8 mouse cellular contexts compared by ENCODE assay signal in the genomic region with DNA sequence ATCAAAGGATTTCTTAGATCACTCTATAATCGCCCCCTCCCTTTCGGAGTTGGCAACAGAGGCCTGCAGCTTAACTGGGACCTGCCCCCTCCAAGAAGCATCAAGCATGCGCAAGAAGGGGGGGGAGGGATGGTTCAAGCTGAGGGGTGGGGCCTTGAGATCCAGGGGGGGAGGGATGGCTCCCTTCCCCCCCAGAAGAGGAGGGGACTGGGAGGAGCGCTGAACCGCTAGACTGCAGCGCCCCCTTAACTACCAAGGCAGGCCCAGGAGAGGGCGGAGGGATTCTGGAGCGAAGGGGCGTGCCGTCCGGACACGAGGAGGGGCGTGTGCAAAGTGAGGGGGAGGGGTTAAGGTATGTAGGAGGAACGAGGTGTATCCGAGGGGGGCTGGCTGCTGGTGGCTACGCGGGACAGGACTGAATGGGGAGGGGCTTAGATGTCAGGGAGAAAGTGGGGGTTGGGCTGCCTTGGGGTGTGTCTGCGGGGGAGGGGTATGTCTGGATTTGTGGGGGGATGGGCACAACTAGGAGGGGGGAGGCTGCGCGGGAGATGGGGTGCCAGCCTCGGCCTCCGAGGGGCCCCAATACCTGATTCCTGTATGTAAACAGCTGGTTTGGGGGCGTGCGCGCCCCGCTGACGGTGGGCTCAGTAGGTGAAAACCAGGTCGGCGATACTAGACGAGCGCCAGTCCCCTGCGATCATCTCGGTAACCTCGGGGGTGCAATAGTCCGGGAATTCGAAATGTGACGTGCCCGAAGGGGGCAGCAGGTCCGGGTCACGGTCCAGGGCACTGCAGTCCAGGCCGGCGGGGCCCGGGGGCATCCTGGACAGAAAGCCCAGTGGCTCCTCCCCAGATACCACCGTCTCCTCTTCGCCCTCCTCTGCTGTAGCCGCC. TPM values are rescaled to one million over a fixed set of nuclear protein-coding genes. Genes with fewer than 3 reads are reported as not detected.
DNase-seq lines count a peak whose midpoint lies in the region; ATAC-seq and TF ChIP-seq lines count a peak whose summit lies in the region.

No protein-coding gene starts in this region.

- no peaks in the 10 kb centered on the region for H3K36me3 ChIP-seq in erythroblast, embryonic 14.5 days (ENCODE audit: control insufficient read depth)
- no peaks in the 10 kb centered on the region for H3K36me3 ChIP-seq in heart, embryonic 11.5 days (ENCODE audit: control insufficient read depth, insufficient read depth, low read length)
- H3K36me3 ChIP-seq in kidney, embryonic 16.5 days (ENCODE audit: insufficient read depth, low read length), result no peaks in the 10 kb centered on the region

- DNase-seq in B cell, adult 2 months, result peak; percentile 74 to 80
- peak; percentile 91 for DNase-seq in liver
- peak; percentile 70 to 80 for DNase-seq in spleen, postnatal 36 days (ENCODE audit: low spot score in 2 of 2)

- 0 out of 2 replicates have a peak, but pooled peaks cover 2% of the 10 kb centered on the region for H3K4me1 ChIP-seq in bone marrow macrophage, adult 2 months (ENCODE audit: control insufficient read depth, insufficient read depth, low read length)
- H3K4me1 ChIP-seq in erythroblast, embryonic 14.5 days (ENCODE audit: control insufficient read depth), result peaks cover 62% of the 10 kb centered on the region
- H3K4me1 ChIP-seq in heart, embryonic 11.5 days (ENCODE audit: control insufficient read depth, insufficient read depth, low read length), result peaks cover 31% of the 10 kb centered on the region
- H3K4me1 ChIP-seq in kidney, embryonic 16.5 days (ENCODE audit: insufficient read depth, low read length), result peaks cover 42% of the 10 kb centered on the region

- WGBS in heart, embryonic 11.5 days (ENCODE audit: insufficient replicate concordance), result under 1% methylated on average over 45 of the region's 46 CpGs
- WGBS in kidney, embryonic 16.5 days, result under 1% methylated on average over 44 of the region's 46 CpGs

- H3K27ac ChIP-seq in bone marrow macrophage, adult 2 months (ENCODE audit: insufficient read depth, low read depth, low read length), result no peak overlapping the region
- H3K27ac ChIP-seq in heart, embryonic 11.5 days (ENCODE audit: low read depth, low read length), result peak overlapping the region; percentile 99
- peak overlapping the region; percentile 99 for H3K27ac ChIP-seq in kidney, embryonic 16.5 days (ENCODE audit: low read length)

- H3K27me3 ChIP-seq in erythroblast, embryonic 14.5 days (ENCODE audit: control insufficient read depth), result no peaks in the 10 kb centered on the region
- H3K27me3 ChIP-seq in heart, embryonic 11.5 days (ENCODE audit: control insufficient read depth, insufficient read depth, low read length), result no peaks in the 10 kb centered on the region
- no peaks in the 10 kb centered on the region for H3K27me3 ChIP-seq in kidney, embryonic 16.5 days (ENCODE audit: insufficient read depth, low read length)

- peak overlapping the region; percentile 97 for H3K9ac ChIP-seq in heart, embryonic 11.5 days (ENCODE audit: low read depth, low read length)
- peak overlapping the region; percentile 95 for H3K9ac ChIP-seq in kidney, embryonic 16.5 days (replicated peaks; ENCODE audit: low read length)

- peak overlapping the region; percentile 90 for H3K4me2 ChIP-seq in heart, embryonic 11.5 days
- peak overlapping the region; percentile 84 for H3K4me2 ChIP-seq in kidney, embryonic 16.5 days (replicated peaks; ENCODE audit: low read depth, low read length)

- H3K4me3 ChIP-seq in bone marrow macrophage, adult 2 months (ENCODE audit: insufficient read depth, low read length), result peak overlapping the region; percentile 74
- H3K4me3 ChIP-seq in erythroblast, embryonic 14.5 days (replicated peaks), result peak overlapping the region; percentile 81
- peak overlapping the region; percentile 73 for H3K4me3 ChIP-seq in heart, embryonic 11.5 days (ENCODE audit: low read depth, low read length)
- H3K4me3 ChIP-seq in kidney, embryonic 16.5 days (ENCODE audit: low read length), result peak overlapping the region; percentile 82

- TF ChIP-seq CTCF in bone marrow macrophage, adult 2 months (IDR thresholded peaks at IDR 0.05; ENCODE audit: low read depth, low read length), result no peak

- TF ChIP-seq POLR2A in bone marrow macrophage, adult 2 months (IDR thresholded peaks at IDR 0.05; ENCODE audit: borderline replicate concordance, low read depth, low read length), result no peak

- ATAC-seq in heart, embryonic 11.5 days (replicated peaks; ENCODE audit: insufficient number of reproducible peaks, low FRiP score, low TSS enrichment), result peak; percentile 62
- ATAC-seq in kidney, embryonic 16.5 days (ENCODE audit: low FRiP score, low TSS enrichment), result peak; percentile 60
- 0 out of 2 replicates have a peak, but pooled peaks have one; percentile 16 for ATAC-seq in monocyte, adult 5-6 weeks (replicated peaks; ENCODE audit: insufficient number of reproducible peaks, low FRiP score, low TSS enrichment, poor library complexity, severe bottlenecking)

- no peaks in the 10 kb centered on the region for H3K9me3 ChIP-seq in erythroblast, embryonic 14.5 days (ENCODE audit: control insufficient read depth, low read length)
- no peaks in the 10 kb centered on the region for H3K9me3 ChIP-seq in heart, embryonic 11.5 days (replicated peaks; ENCODE audit: control insufficient read depth, low read length)
- no peaks in the 10 kb centered on the region for H3K9me3 ChIP-seq in kidney, embryonic 16.5 days (ENCODE audit: low read length)

RNA-seq across cellular contexts. Expression of a gene that starts 1.5 kb away (rescaled TPM):
- 0.44 and 0.51 TPM in 2 replicates for polyA plus RNA-seq in bone marrow macrophage, adult 2 months (2012; ENCODE audit: insufficient read depth, insufficient read length, missing spikeins)
- polyA plus RNA-seq in erythroblast, embryonic 14.5 days (2012), result 1.4 and 2.3 TPM in 2 replicates
- 12.9 and 13.9 TPM in 2 replicates for polyA plus RNA-seq in heart, embryonic 11.5 days (2014; fragmentation: Nextera tagmentation; extraction: Ambion mirVana)
- polyA plus RNA-seq in kidney, embryonic 16.5 days (2015; fragmentation: Nextera tagmentation; extraction: Ambion mirVana), result 8.9 and 10.0 TPM in 2 replicates
- total RNA-seq in monocyte, adult 5-6 weeks (2017), result 0.10 to 0.43 TPM in 2 of 3 replicates, not detected in the other

RNA-seq across cellular contexts. Expression of a gene that starts 18.5 kb away (rescaled TPM):
- 2.0 and 2.3 TPM in 2 replicates for polyA plus RNA-seq in bone marrow macrophage, adult 2 months (2012; ENCODE audit: insufficient read depth, insufficient read length, missing spikeins)
- 0.90 and 1.0 TPM in 2 replicates for polyA plus RNA-seq in erythroblast, embryonic 14.5 days (2012)
- 50.9 and 55.4 TPM in 2 replicates for polyA plus RNA-seq in heart, embryonic 11.5 days (2014; fragmentation: Nextera tagmentation; extraction: Ambion mirVana)
- 31.5 and 34.2 TPM in 2 replicates for polyA plus RNA-seq in kidney, embryonic 16.5 days (2015; fragmentation: Nextera tagmentation; extraction: Ambion mirVana)
- total RNA-seq in monocyte, adult 5-6 weeks (2017), result 0.10 to 0.75 TPM in 2 of 3 replicates, not detected in the other

RNA-seq across cellular contexts. Expression of a gene that starts 19.0 kb away (rescaled TPM):
- not detected in 2 replicates for polyA plus RNA-seq in bone marrow macrophage, adult 2 months (2012; ENCODE audit: insufficient read depth, insufficient read length, missing spikeins)
- not detected in 2 replicates for polyA plus RNA-seq in erythroblast, embryonic 14.5 days (2012)
- 1.4 and 1.5 TPM in 2 replicates for polyA plus RNA-seq in heart, embryonic 11.5 days (2014; fragmentation: Nextera tagmentation; extraction: Ambion mirVana)
- 0.67 and 0.85 TPM in 2 replicates for polyA plus RNA-seq in kidney, embryonic 16.5 days (2015; fragmentation: Nextera tagmentation; extraction: Ambion mirVana)
- total RNA-seq in monocyte, adult 5-6 weeks (2017), result not detected in 3 replicates

RNA-seq across cellular contexts. Expression of a gene that starts 19.9 kb away (rescaled TPM):
- not detected in 2 replicates for polyA plus RNA-seq in bone marrow macrophage, adult 2 months (2012; ENCODE audit: insufficient read depth, insufficient read length, missing spikeins)
- not detected in 2 replicates for polyA plus RNA-seq in erythroblast, embryonic 14.5 days (2012)
- 3.8 and 5.5 TPM in 2 replicates for polyA plus RNA-seq in heart, embryonic 11.5 days (2014; fragmentation: Nextera tagmentation; extraction: Ambion mirVana)
- polyA plus RNA-seq in kidney, embryonic 16.5 days (2015; fragmentation: Nextera tagmentation; extraction: Ambion mirVana), result 0.91 and 1.6 TPM in 2 replicates
- total RNA-seq in monocyte, adult 5-6 weeks (2017), result not detected in 3 replicates

RNA-seq across cellular contexts. Expression of a gene that starts 52.5 kb away (rescaled TPM):
- 1.5 and 1.9 TPM in 2 replicates for polyA plus RNA-seq in bone marrow macrophage, adult 2 months (2012; ENCODE audit: insufficient read depth, insufficient read length, missing spikeins)
- 1.3 TPM in 2 replicates for polyA plus RNA-seq in erythroblast, embryonic 14.5 days (2012)
- polyA plus RNA-seq in heart, embryonic 11.5 days (2014; fragmentation: Nextera tagmentation; extraction: Ambion mirVana), result 3.4 and 3.6 TPM in 2 replicates
- 1.8 and 1.9 TPM in 2 replicates for polyA plus RNA-seq in kidney, embryonic 16.5 days (2015; fragmentation: Nextera tagmentation; extraction: Ambion mirVana)
- total RNA-seq in monocyte, adult 5-6 weeks (2017), result not detected in 3 replicates
